Mouse (Mus musculus) hindbrain, embryonic 11.5 days (tissue): ENCODE results near the gene Ankrd49. TPM values are rescaled to one million over a fixed set of nuclear protein-coding genes. Genes with fewer than 3 reads are reported as not detected.

Source experiments
- ATAC-seq: fragments of 200-750 bp; cut with Nextera tagmentation; 2 replicates; pipeline ENCODE4 v1.8.0; 2017; ENCODE audit warnings: mild to moderate bottlenecking, moderate TSS enrichment, moderate library complexity; ENCODE audit not compliant: low FRiP score
- DNase-seq: peaks from one replicate; pipeline ENCODE4 v3.0.0-alpha.2; 2015; ENCODE audit warnings: low spot score
- H3K27ac ChIP-seq: fragments of 300-500 bp; sonication (generic); 2 replicates; pipeline ENCODE4 v1.5.1; 2014; ENCODE audit warnings: mild to moderate bottlenecking, low read depth, low read length
- H3K27me3 ChIP-seq: fragments of 300-500 bp; sonication (generic); 2 replicates; pipeline ENCODE4 v1.6.1; 2014; ENCODE audit warnings: mild to moderate bottlenecking, low read length, moderate library complexity, mixed read lengths; ENCODE audit not compliant: control insufficient read depth, insufficient read depth
- H3K36me3 ChIP-seq: fragments of 300-500 bp; sonication (generic); 2 replicates; pipeline ENCODE4 v1.6.1; 2014; ENCODE audit warnings: mild to moderate bottlenecking, low read length, moderate library complexity, mixed read lengths; ENCODE audit not compliant: control insufficient read depth, insufficient read depth
- H3K4me1 ChIP-seq: fragments of 300-500 bp; sonication (generic); replicated peaks from 2 replicates; pipeline ENCODE4 v1.6.1; 2014; ENCODE audit warnings: low read length, mixed read lengths; ENCODE audit not compliant: control insufficient read depth, insufficient read depth
- H3K4me2 ChIP-seq: fragments of 300-500 bp; sonication (generic); replicated peaks from 2 replicates; pipeline ENCODE4 v1.6.1; 2014; ENCODE audit warnings: mild to moderate bottlenecking, low read depth, low read length
- H3K4me3 ChIP-seq: fragments of 300-500 bp; sonication (generic); 2 replicates; pipeline ENCODE4 v1.5.1; 2014; ENCODE audit warnings: low read depth, low read length
- H3K9ac ChIP-seq: fragments of 300-500 bp; sonication (generic); 2 replicates; pipeline ENCODE4 v1.6.1; 2014; ENCODE audit warnings: low read depth, low read length
- H3K9me3 ChIP-seq: fragments of 300-500 bp; sonication (generic); 2 replicates; pipeline ENCODE4 v1.6.1; 2016; ENCODE audit warnings: low read length; ENCODE audit not compliant: control insufficient read depth
- WGBS: fragments of 180-500 bp; shearing (Covaris S2); extraction: QIAGEN DNeasy Blood & Tissue Kit; methylation state at CpG from one replicate; pipeline ENCODE4 v1.1.7; 2014; 5-methylcytosine and 5-hydroxymethylcytosine counted together
- polyA plus RNA-seq: library from polyadenylated mRNA; unstranded; fragments of >200 nt; fragmentation: Nextera tagmentation; extraction: Ambion mirVana; gene quantifications from 2 replicates; pipeline ENCODE4 v1.2.1, GENCODE M21; 2014

Ankrd49 gene
- 56.1 and 59.2 TPM in 2 replicates for polyA plus RNA-seq

DNA sequence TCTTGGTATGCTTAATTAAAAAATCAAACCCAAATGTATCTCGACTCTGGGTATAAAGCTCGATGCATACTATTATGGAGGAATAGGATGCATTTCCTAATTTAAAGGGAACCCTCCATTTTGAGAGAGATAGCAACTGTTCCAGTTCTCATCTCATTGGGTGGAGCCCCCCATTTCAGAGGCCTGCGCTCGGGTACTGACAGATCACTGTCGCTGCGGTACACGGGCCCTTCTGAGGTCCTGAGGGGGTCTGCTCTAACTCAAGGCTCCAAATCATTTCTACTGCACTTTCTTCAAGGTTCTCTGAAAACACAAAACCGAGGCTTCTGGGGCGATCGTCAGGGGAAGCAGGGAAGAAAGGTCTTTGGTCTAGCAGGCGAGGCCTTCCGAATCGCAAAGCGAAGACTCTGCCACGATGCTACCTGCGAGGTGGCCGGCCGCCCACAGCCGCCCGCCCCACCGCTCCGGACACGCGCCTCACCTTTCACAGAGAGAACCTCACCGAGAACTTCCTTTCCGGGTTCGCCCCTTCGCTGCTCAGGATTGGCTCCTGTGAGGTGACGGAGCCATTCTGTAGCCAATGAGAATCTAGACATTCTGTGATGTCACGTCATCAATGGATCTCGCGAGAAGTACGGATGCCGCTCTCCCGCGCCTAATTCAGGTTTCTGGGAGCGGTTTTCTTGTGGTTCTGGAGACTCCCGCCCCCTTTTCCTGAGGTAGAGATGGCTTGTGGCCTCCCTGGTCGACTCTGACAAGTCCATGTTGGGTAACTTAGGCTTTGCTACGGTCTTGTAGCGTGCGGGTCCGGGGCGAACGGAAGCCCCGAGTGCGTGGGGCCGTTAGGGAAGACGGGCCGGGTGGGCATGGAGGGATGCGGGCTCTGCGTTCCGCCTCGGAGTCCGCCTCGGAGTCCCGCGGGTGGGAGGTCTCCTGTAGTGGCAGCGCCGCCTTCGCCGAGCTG is at the start of gene Ankrd49, which contains the start of gene Mre11a:
Gene Ankrd49, minus strand, starts transcription at position 818 of the 964 bp plus-strand sequence.
Gene Mre11a, plus strand, starts transcription at position 616 of the 964 bp plus-strand sequence.
- Histone ChIP-seq H3K36me3 (peaks cover 4% of the 10 kb centered on the region; the same call in 1 of the 2 replicates), H3K4me1 (no peaks in the 10 kb centered on the region), H3K4me3 (peak within 1 kb of the TSS; percentile 74), H3K9me3 (no peaks in the 10 kb centered on the region), H3K27ac (peak within 1 kb of the TSS; percentile 82), H3K4me2 (peak within 1 kb of the TSS; percentile 83), H3K9ac (peak within 1 kb of the TSS; percentile 80), H3K27me3 (no peaks in the 10 kb centered on the region)
- DNase-seq (peak; percentile 94), ATAC-seq (peak; percentile 100)
- under 1% methylated on average over 62 of the region's 62 CpGs for whole genome bisulfite sequencing

DNA sequence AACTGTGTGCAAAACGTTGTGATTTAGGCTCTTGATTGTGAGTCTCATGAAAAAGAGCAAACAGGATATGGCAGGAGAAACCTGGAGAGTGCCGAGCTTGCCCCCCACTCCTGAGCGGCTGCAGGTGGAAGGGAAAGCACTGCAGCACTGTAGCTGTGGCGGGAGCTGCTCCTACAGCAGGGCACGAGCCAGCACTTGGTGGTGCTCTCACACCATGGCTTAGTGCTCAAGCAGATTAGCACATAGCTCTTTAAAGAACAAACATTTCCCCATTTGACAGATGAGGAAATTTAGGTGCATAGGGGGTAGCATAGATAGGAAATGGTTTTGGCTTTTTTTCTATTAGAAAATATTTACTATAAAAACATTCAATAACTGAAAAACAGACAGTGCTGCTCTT is 47.4 kb upstream of the Ankrd49 start:
- no peaks in the 10 kb centered on the region for H3K36me3 ChIP-seq
- ATAC-seq (no peak), DNase-seq (no peak)
- no peaks in the 10 kb centered on the region for H3K9me3 ChIP-seq
- H3K27ac ChIP-seq, result no peak overlapping the region
- 89% methylated on average over 5 of the region's 5 CpGs for WGBS
- H3K4me1 ChIP-seq, result no peaks in the 10 kb centered on the region
- H3K4me2 ChIP-seq, result no peak overlapping the region
- no peak overlapping the region for H3K9ac ChIP-seq
- no peak overlapping the region for H3K4me3 ChIP-seq
- no peaks in the 10 kb centered on the region for H3K27me3 ChIP-seq

DNA sequence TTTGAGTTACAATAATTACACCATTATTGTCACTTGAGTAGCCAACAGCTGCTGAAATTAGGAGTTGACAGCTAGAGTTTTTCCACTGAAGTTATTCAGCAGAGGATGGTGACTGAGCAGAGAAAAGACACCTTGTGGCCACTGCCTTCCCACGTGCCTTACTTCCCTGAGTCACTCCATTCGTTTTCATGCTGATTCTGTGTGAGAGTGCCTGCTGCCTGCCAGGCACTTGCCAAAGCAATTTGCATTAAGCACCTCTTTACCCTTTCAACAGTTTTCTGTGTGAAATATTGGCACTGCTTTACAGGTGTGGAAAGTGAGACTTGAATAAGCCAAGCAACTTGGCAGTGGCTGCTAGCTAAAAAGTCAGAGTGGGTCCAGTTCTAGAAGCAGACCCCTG is 43.2 kb upstream of the Ankrd49 start:
- Histone ChIP-seq H3K9ac (no peak overlapping the region), H3K27me3 (no peaks in the 10 kb centered on the region), H3K36me3 (peaks cover 2% of the 10 kb centered on the region; the same call in 1 of the 2 replicates), H3K4me2 (no peak overlapping the region), H3K27ac (no peak overlapping the region), H3K4me3 (no peak overlapping the region), H3K4me1 (no peaks in the 10 kb centered on the region), H3K9me3 (no peaks in the 10 kb centered on the region)
- ATAC-seq (no peak), DNase-seq (no peak)
- 85% methylated on average over 2 of the region's 2 CpGs for WGBS

DNA sequence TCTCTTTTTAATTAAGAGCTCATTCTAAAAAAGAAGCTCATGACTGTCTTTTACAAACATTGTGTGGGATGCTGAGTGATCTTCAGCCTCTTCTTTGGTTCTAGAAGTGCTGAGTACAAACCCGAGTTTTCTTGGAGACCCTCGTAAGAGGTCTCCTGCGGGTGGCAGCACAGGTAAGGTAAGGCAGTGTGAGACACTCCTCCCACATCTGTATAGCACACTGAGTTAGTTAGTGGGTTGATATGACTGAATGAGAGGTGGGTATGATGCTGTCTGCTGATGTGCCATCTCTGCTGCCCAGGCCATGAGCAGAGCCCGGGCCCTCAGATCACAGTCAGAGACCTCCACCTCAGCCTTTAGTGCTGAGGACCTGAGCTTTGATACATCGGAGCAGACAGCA is 40.2 kb upstream of the Ankrd49 start:
- Histone ChIP-seq H3K9ac (no peak overlapping the region), H3K4me1 (no peaks in the 10 kb centered on the region), H3K4me2 (no peak overlapping the region), H3K9me3 (no peaks in the 10 kb centered on the region), H3K27me3 (no peaks in the 10 kb centered on the region), H3K4me3 (no peak overlapping the region), H3K36me3 (peaks cover 2% of the 10 kb centered on the region; the same call in 1 of the 2 replicates), H3K27ac (no peak overlapping the region)
- 91% methylated on average over 5 of the region's 5 CpGs for WGBS
- DNase-seq, result no peak
- no peak for ATAC-seq

DNA sequence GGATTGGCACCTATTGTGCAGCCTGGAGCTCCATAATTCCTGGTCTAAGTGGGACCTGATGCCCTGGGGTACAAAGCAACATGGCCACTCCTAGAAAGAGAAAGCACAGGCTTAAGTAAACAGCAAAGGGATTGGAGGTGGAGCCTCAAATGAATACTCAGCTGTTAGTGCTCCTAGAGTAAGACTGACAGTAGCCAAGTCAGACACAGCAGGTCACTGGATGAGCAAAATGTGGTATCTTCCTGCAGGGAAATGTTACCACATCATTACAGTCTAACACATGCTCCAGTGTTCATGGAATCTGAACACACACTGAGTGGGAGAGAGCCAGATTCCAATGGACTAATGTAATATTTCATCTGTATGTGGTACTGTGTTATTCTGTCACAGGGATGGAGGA is 36.7 kb upstream of the Ankrd49 start:
- Histone ChIP-seq H3K27ac (no peak overlapping the region), H3K9me3 (no peaks in the 10 kb centered on the region), H3K4me1 (no peaks in the 10 kb centered on the region), H3K36me3 (peaks cover 9% of the 10 kb centered on the region), H3K9ac (no peak overlapping the region), H3K27me3 (no peaks in the 10 kb centered on the region), H3K4me2 (no peak overlapping the region), H3K4me3 (no peak overlapping the region)
- DNase-seq (no peak), ATAC-seq (no peak)

DNA sequence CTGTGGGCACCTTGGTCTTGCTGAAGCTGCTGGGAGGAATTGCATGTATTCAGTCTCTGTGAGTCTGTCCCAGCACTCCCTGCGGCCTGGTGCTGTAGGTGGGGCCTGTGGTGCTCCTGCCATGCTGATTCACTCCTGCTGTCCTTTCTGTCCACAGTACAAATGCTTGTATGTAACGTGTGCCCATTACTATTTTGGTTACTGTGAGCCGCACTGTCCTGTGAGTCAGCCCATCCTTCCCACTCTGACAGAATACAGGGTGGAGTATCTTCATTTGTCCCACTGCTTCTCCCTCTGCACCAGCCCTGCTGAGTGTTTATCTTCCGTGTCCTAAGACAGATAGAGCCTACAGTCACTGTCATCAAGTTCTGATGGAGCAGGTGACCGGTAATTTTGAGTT is 25.5 kb upstream of the Ankrd49 start:
- no peak overlapping the region for H3K9ac ChIP-seq
- H3K4me3 ChIP-seq, result no peak overlapping the region
- no peak overlapping the region for H3K27ac ChIP-seq
- H3K4me1 ChIP-seq, result no peaks in the 10 kb centered on the region
- peaks cover 7% of the 10 kb centered on the region; the same call in 1 of the 2 replicates for H3K36me3 ChIP-seq
- H3K27me3 ChIP-seq, result no peaks in the 10 kb centered on the region
- DNase-seq (no peak), ATAC-seq (no peak)
- H3K9me3 ChIP-seq, result no peaks in the 10 kb centered on the region
- no peak overlapping the region for H3K4me2 ChIP-seq
- WGBS, result 91% methylated on average over 5 of the region's 5 CpGs

DNA sequence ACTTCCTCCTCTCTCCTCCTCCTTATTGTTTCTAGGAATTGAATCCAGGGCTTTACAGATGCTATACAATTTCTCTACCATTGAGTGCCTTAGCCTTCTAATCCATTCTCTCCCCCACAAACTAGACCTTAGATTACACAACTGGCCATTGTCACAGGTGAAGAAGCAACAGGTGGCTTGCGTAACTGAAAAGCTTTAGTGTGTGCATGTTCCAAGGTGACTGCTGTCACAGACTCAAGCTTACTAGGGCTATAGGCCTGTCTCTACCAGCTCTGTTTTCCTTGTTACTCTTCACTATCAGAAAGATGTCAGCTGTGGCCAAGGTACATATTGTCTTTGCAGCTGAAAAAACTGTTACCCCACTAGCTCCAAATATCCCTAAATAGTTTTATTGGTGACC is 22.1 kb upstream of the Ankrd49 start:
- ATAC-seq, result no peak
- WGBS, result 93% methylated on average over 1 of the region's 1 CpGs
- no peaks in the 10 kb centered on the region for H3K4me1 ChIP-seq

DNA sequence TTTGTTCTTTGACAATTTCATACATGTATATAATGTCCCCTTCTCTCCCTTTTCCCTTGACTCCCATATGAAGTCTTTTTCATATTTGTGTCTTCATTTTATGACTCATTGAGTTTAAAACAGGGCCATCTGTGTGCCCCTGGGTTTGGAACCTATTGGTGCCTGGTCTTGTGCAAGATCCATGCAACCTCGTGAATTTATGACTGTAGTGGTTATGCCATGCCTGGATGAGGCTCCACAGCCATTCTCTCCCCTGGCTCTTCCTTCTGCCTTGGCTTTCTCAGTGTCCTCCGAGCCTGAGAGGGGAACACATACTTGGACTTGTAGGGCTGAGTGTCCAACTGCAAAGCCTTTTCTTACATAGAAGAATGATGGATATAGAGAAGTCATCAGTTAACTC is 21.1 kb upstream of the Ankrd49 start:
- WGBS, result 91% methylated on average over 2 of the region's 2 CpGs
- ATAC-seq, result no peak
- H3K4me3 ChIP-seq, result no peak overlapping the region
- H3K9me3 ChIP-seq, result no peaks in the 10 kb centered on the region
- DNase-seq, result no peak
- peaks cover 7% of the 10 kb centered on the region; the same call in 1 of the 2 replicates for H3K36me3 ChIP-seq
- no peaks in the 10 kb centered on the region for H3K4me1 ChIP-seq
- no peak overlapping the region for H3K4me2 ChIP-seq
- H3K27ac ChIP-seq, result no peak overlapping the region
- no peaks in the 10 kb centered on the region for H3K27me3 ChIP-seq
- no peak overlapping the region for H3K9ac ChIP-seq

More for the DNA sequence above, 22.1 kb upstream of the Ankrd49 start:
- Histone ChIP-seq H3K27me3 (no peaks in the 10 kb centered on the region), H3K9ac (no peak overlapping the region), H3K27ac (no peak overlapping the region), H3K36me3 (peaks cover 7% of the 10 kb centered on the region; the same call in 1 of the 2 replicates), H3K4me2 (no peak overlapping the region), H3K4me3 (no peak overlapping the region), H3K9me3 (no peaks in the 10 kb centered on the region)
- no peak for DNase-seq

DNA sequence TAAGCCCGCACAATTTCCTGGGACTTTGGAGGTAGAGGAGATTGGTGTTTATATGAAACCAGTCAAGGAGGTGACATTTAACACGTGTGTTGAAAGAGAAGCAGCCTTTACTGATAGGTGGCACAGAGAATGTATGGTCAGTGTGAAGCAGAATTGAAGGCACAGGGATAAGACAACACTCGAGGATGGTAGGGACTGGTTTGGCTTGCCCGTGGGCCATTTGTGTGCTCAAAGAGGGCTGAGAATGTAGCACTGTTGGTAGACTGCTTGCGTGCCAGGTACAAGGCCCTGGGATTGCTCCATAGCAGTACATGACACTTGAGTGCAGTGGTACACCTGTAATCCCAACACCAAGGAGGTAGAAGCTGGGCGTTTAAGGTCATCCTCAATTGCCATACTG is 2.7 kb upstream of the Ankrd49 start:
- H3K27ac ChIP-seq, result no peak overlapping the region
- H3K36me3 ChIP-seq, result no peaks in the 10 kb centered on the region; the same call in 1 of the 2 replicates
- no peak for ATAC-seq

More for the DNA sequence above, 2.7 kb upstream of the Ankrd49 start:
- no peak for DNase-seq
- Histone ChIP-seq H3K9ac (no peak overlapping the region), H3K4me3 (no peak overlapping the region), H3K9me3 (no peaks in the 10 kb centered on the region), H3K27me3 (no peaks in the 10 kb centered on the region), H3K4me1 (no peaks in the 10 kb centered on the region), H3K4me2 (no peak overlapping the region)
- 93% methylated on average over 6 of the region's 6 CpGs for WGBS
